Mouse (Mus musculus) myocyte (in vitro differentiated cells): ENCODE data around the gene Sema4b. TPM values are rescaled to one million over a fixed set of nuclear protein-coding genes. Genes with fewer than 3 reads are reported as not detected.
A peak's percentile ranks its signal among the peaks of the same experiment; 100 is the strongest.

Source experiments
- H3K27me3 ChIP-seq: one replicate; pipeline ENCODE4 v1.6.1; 2011; ENCODE audit not compliant: control insufficient read depth, insufficient read depth, insufficient read length
- H3K36me3 ChIP-seq: one replicate; pipeline ENCODE4 v1.6.1; 2011; ENCODE audit not compliant: control insufficient read depth, insufficient read depth
- H3K4me2 ChIP-seq: one replicate; pipeline ENCODE4 v1.6.1; 2011; ENCODE audit warnings: low read depth, control low read depth
- H3K4me3 ChIP-seq: one replicate; pipeline ENCODE4 v1.5.1; 2011; ENCODE audit warnings: mild to moderate bottlenecking, control low read depth, moderate library complexity
- H3K79me2 ChIP-seq: one replicate; pipeline ENCODE4 v1.6.1; 2011; ENCODE audit not compliant: control insufficient read depth, insufficient read depth
- H3ac ChIP-seq: one replicate; pipeline ENCODE4 v1.6.1; 2011; ENCODE audit not compliant: control insufficient read depth, insufficient read length
- CEBPB ChIP-seq: IDR thresholded peaks from 2 replicates; pipeline ENCODE4 v1.6.1; 2011; ENCODE audit warnings: mild to moderate bottlenecking, moderate library complexity; ENCODE audit not compliant: poor library complexity, insufficient read depth, severe bottlenecking
- E2F4 ChIP-seq: IDR thresholded peaks from one replicate; pipeline ENCODE4 v1.6.1; 2011; ENCODE audit warnings: mild to moderate bottlenecking, control low read depth, moderate library complexity; ENCODE audit not compliant: insufficient read depth
- MAX ChIP-seq: IDR thresholded peaks from one replicate; pipeline ENCODE4 v1.6.1; 2011; ENCODE audit warnings: low read depth, mild to moderate bottlenecking, control low read depth
- MYOD1 ChIP-seq, 3 experiments: IDR thresholded peaks; one replicate each; pipeline ENCODE4 v1.6.1; 2011; ENCODE audit warnings: control low read depth in 2 of 3, low read depth in 2 of 3, mild to moderate bottlenecking in 2 of 3, moderate library complexity in 1 of 3; ENCODE audit not compliant: insufficient read length in 2 of 3, control insufficient read depth in 1 of 3
- MYOG ChIP-seq, 3 experiments: IDR thresholded peaks; one replicate each; pipeline ENCODE4 v1.6.1; 2011; ENCODE audit warnings: control low read depth in 2 of 3, low read depth in 2 of 3, mild to moderate bottlenecking in 2 of 3; ENCODE audit not compliant: insufficient read length in 2 of 3, control insufficient read depth in 1 of 3, insufficient read depth in 1 of 3
- POLR2A ChIP-seq: IDR thresholded peaks from one replicate; pipeline ENCODE4 v1.6.1; 2011; ENCODE audit warnings: low read depth, mild to moderate bottlenecking, control low read depth, moderate library complexity; ENCODE audit not compliant: insufficient read length
- POLR2AphosphoS2 ChIP-seq: IDR thresholded peaks from one replicate; pipeline ENCODE4 v1.6.1; 2011; ENCODE audit warnings: low read depth, control low read depth; ENCODE audit not compliant: insufficient read length
- REST ChIP-seq: IDR thresholded peaks from one replicate; pipeline ENCODE4 v1.6.1; 2011; ENCODE audit warnings: mild to moderate bottlenecking, control low read depth, moderate library complexity; ENCODE audit not compliant: insufficient read depth, insufficient read length
- SRF ChIP-seq: IDR thresholded peaks from one replicate; pipeline ENCODE4 v1.6.1; 2011; ENCODE audit warnings: low read depth; ENCODE audit not compliant: control insufficient read depth, insufficient read length
- TCF12 ChIP-seq: IDR thresholded peaks from one replicate; pipeline ENCODE4 v1.6.1; 2011; ENCODE audit warnings: mild to moderate bottlenecking, control low read depth; ENCODE audit not compliant: poor library complexity, insufficient read depth, severe bottlenecking
- TCF3 ChIP-seq: IDR thresholded peaks from one replicate; pipeline ENCODE4 v1.6.1; 2011; ENCODE audit warnings: low read depth, control low read depth; ENCODE audit not compliant: insufficient read length
- USF1 ChIP-seq: IDR thresholded peaks from one replicate; pipeline ENCODE4 v1.6.1; 2011; ENCODE audit warnings: low read depth, mild to moderate bottlenecking, control low read depth, moderate library complexity
- polyA plus RNA-seq: library from polyadenylated mRNA; unstranded; fragments of >200 nt; fragmentation: generic; extraction: Trizol; gene quantifications from one replicate; pipeline ENCODE4 v1.2.1, GENCODE M21; 2012; ENCODE audit warnings: missing spikeins

The Sema4b gene
- polyA plus RNA-seq, 1 experiment: 11.4 TPM

- TF ChIP-seq CEBPB: no peak
- TF ChIP-seq E2F4: no peak
- no peak for TF ChIP-seq POLR2AphosphoS2
- no peak for TF ChIP-seq TCF3
- TF ChIP-seq MYOG (IDR thresholded peaks at IDR 0.05; ENCODE audit: control insufficient read depth in 1 of 3, insufficient read depth in 1 of 3, insufficient read length in 2 of 3, low read depth in 2 of 3): no peak
- no peak for TF ChIP-seq MYOD1 (IDR thresholded peaks at IDR 0.05; ENCODE audit: control insufficient read depth in 1 of 3, insufficient read length in 2 of 3, low read depth in 2 of 3)
- TF ChIP-seq TCF12: no peak
- no peak for TF ChIP-seq REST
- no peak for TF ChIP-seq USF1
- no peak for TF ChIP-seq MAX
- TF ChIP-seq SRF: no peak
- TF ChIP-seq POLR2A: no peak
- H3K36me3 ChIP-seq: peaks cover 12% of the 10 kb centered on the region
Observed at GRCm38 (mm10) chr7:80269751-80270255, 83.2 kb downstream of the Sema4b start.

GRCm38 (mm10) chr7:80273456-80273855 lies 86.8 kb downstream of the Sema4b start:
- Histone ChIP-seq H3K36me3 (peaks cover 27% of the 10 kb centered on the region), H3ac (no peak overlapping the region), H3K4me2 (no peak overlapping the region), H3K79me2 (peaks cover 17% of the 10 kb centered on the region), H3K27me3 (no peaks in the 10 kb centered on the region), H3K4me3 (no peak overlapping the region)
- no peak for TF ChIP-seq TCF3
- TF ChIP-seq E2F4: no peak
- TF ChIP-seq MYOD1 (IDR thresholded peaks at IDR 0.05; ENCODE audit: control insufficient read depth in 1 of 3, insufficient read length in 2 of 3, low read depth in 2 of 3): no peak
- TF ChIP-seq MYOG (IDR thresholded peaks at IDR 0.05; ENCODE audit: control insufficient read depth in 1 of 3, insufficient read depth in 1 of 3, insufficient read length in 2 of 3, low read depth in 2 of 3): no peak
- no peak for TF ChIP-seq SRF
- no peak for TF ChIP-seq REST
- TF ChIP-seq TCF12: no peak
- TF ChIP-seq POLR2AphosphoS2: no peak
- no peak for TF ChIP-seq MAX
- no peak for TF ChIP-seq POLR2A
- no peak for TF ChIP-seq USF1
- no peak for TF ChIP-seq CEBPB

More at GRCm38 (mm10) chr7:80269751-80270255, 83.2 kb downstream of the Sema4b start:
- H3K4me3 ChIP-seq: peak overlapping the region; percentile 88
- H3ac ChIP-seq: peak overlapping the region; percentile 41
- no peaks in the 10 kb centered on the region for H3K27me3 ChIP-seq
- peaks cover 17% of the 10 kb centered on the region for H3K79me2 ChIP-seq
- H3K4me2 ChIP-seq: peak overlapping the region; percentile 98

Other genes starting within 250 kb of the Sema4b start
- gene Zfp710, start 162.0 kb upstream of the Sema4b start, polyA plus RNA-seq: 5.3 TPM
- gene Idh2, start 71.4 kb upstream of the Sema4b start, polyA plus RNA-seq: 159 TPM
- gene Cib1, start 46.0 kb downstream of the Sema4b start, polyA plus RNA-seq: 98.7 TPM
- 0.91 TPM for gene Gdpgp1, start 46.0 kb downstream of the Sema4b start, polyA plus RNA-seq
- gene Ttll13, start 59.5 kb downstream of the Sema4b start, polyA plus RNA-seq: 0.24 TPM
- gene Ngrn, start 74.4 kb downstream of the Sema4b start, polyA plus RNA-seq: 55.0 TPM
- gene Vps33b, start 82.8 kb downstream of the Sema4b start, polyA plus RNA-seq: 4.8 TPM
- 25.5 TPM for gene Prc1, start 107.6 kb downstream of the Sema4b start, polyA plus RNA-seq
- gene Rccd1, start 137.6 kb downstream of the Sema4b start, polyA plus RNA-seq: 8.4 TPM
- 38.4 TPM for gene Unc45a, start 154.2 kb downstream of the Sema4b start, polyA plus RNA-seq
- gene Hddc3, start 156.3 kb downstream of the Sema4b start, polyA plus RNA-seq: 83.3 TPM
- 35.7 TPM for gene Man2a2, start 184.5 kb downstream of the Sema4b start, polyA plus RNA-seq
- gene Fes, start 201.1 kb downstream of the Sema4b start, polyA plus RNA-seq: 0.54 TPM
- 64.1 TPM for gene Furin, start 218.6 kb downstream of the Sema4b start, polyA plus RNA-seq